Mouse (Mus musculus) left cerebral cortex, postnatal 4 days (tissue): Measurements from ENCODE around the gene Polr2c. TPM values are rescaled to one million over a fixed set of nuclear protein-coding genes. Genes with fewer than 3 reads are reported as not detected.
A peak's percentile ranks its signal among the peaks of the same experiment; 100 is the strongest.

Experiments
- DNase-seq: peaks from one replicate; pipeline ENCODE4 v3.0.0-alpha.2; 2022
- intact Hi-C: fragments of 180-260 bp; cut with DNase I; formaldehyde crosslinking; loops from one replicate; pipeline ENCODE4 v1.15.1; 2025
- total RNA-seq, 2 experiments: library from RNA; stranded (reverse); gene quantifications; 2 replicates each; pipeline ENCODE4 v1.2.3; 2021

Polr2c gene
- total RNA-seq, 2 experiments from 2014 or later = 53.6 to 63.3 TPM

DNA sequence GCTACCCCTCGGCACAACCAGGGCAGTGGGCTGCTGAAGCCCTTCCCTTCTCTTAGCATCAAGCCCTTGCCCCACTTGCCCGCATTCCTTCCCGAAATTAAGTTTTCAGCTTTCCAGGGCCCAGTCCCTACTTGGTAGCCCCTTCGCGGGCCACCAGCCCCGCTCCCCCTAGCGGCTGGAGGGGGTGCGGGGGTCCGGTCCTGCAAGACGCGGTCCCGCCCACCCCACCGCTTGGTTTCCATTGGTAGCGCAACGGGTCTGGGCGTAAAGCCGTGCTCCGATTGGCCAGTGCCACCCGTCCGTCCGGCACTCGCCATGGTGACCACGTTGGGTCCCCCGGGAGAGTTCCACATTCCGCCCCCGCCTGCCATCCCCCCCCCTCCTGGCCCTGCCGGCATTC is 60.1 kb downstream of the Polr2c start:
- intact Hi-C loops = no loop called here

DNA sequence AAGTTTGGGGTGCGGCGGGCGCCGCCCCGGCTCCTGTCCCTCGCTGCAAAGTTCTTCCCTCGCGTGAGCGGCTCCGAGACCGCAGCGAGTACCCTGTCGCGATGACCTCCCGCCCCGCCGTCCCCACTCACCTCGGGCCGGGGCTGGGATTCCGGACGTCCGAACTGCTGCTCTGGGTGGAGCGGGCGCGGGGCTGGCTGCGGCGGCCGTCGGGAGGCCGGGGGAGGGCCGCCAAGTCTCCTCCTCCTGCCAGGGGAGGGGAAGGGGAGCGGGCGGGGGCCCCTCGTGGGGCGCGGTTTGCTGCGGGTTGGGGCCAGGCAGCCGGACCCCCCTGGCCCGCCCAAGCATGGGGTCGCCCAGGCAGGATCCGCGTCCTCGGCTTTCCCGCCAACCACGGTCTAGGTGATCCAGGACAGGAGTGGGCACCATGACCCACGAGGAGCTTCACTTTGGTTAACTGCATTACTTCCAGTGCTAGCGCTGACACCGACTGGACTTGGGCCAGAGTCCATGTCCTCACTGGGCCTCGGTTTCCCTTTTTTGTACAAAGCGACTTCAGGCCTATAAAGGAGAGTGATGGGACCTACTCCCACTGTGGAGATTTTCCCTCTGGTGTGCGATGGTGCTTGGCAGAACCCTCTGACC is 60.7 kb downstream of the Polr2c start, which contains the start of gene Ccdc102a:
Gene Ccdc102a (minus strand): TSS at position 248 of the 645 bp plus-strand sequence.
- DNase-seq = peak; percentile 40
- intact Hi-C loops = no loop called here

More for the DNA sequence above, 60.1 kb downstream of the Polr2c start:
- peak; percentile 97 for DNase-seq

DNA sequence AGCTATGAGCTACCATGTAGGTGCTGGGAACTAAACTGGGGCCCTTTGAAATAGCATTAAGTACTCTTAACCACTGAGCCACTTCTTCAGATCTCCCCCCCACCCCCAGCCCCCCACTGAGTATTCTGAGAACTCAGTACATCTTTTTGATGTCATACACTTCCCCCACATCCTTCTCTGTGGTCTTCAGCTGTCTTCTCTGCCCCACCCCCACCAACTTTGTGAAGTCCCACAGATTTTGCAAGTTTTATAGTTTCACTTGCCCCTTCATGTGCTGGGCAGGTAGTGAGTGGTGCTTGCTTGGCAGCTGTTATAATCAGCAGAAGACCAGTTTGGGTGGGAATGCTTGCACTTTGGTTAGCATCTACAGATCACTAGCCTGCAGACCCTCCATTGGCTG is 62.0 kb downstream of the Polr2c start:
- intact Hi-C loops = no loop called here
- DNase-seq = no peak

DNA sequence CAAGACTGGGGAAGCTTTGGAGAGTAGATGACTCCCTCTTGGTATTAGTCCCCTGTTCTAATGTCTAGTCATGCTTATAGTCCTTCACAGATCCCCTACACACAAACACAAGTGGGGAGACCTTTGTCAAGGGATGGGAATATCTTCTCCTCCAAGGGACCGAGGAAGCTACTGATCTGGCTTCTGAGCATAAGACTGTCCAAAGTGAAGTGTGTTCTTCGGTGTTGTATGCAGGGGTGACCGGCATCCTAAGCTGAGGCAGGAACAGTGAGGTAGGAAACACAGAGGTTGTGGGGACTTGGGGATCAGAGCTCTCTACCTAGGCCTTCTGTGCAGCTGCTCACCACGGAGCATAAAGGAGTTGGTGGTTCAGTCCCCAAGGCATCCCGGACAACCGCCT is 64.9 kb downstream of the Polr2c start:
- DNase-seq = no peak
- intact Hi-C loops = no loop called here

DNA sequence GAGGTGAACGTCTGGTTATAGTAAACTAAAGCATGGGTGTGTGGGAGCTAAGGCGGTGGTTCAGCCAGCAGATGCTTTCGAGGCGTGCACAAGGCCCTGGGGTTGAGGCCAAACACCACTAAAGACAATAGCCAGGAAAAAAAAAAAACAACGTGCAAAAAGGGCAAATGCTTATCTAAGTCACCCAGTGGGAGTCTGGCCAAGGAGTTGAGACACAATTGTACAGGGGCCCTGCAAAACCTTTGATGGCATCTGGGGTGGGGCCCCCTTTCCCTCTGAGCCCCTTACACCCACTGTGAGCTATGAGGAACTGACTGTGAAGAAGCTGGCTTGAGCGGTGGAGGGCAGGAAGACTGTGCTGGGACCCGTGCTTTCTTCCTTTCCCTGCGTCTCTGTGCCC is 65.4 kb downstream of the Polr2c start:
- intact Hi-C loops = no loop called here
- DNase-seq = no peak

Other genes starting within 250 kb of the Polr2c start
- gene Arl2bp, start 190.8 kb upstream of the Polr2c start, total RNA-seq = 100 to 1,000 TPM; 134 to 140 TPM
- 1 to 10 TPM; 7.3 to 8.5 TPM for gene Pllp, start 161.2 kb upstream of the Polr2c start, total RNA-seq
- not detected for gene Ccl22, start 111.9 kb upstream of the Polr2c start, total RNA-seq
- gene Cx3cl1, start 85.4 kb upstream of the Polr2c start, total RNA-seq = 100 to 1,000 TPM in 1 of 2 experiments, 10 to 100 TPM in 1; 88.5 to 111 TPM
- gene Ccl17, start 47.0 kb upstream of the Polr2c start, total RNA-seq = 1 to 10 TPM; 2.4 to 2.8 TPM
- gene Coq9, start 19.1 kb upstream of the Polr2c start, total RNA-seq = 10 to 100 TPM; 41.8 to 42.4 TPM
- gene Ciapin1, start 19.1 kb upstream of the Polr2c start, total RNA-seq = 10 to 100 TPM; 84.3 to 84.6 TPM
- gene Dok4, start 18.9 kb downstream of the Polr2c start, total RNA-seq = 100 to 1,000 TPM; 181 to 191 TPM
- 1 to 10 TPM; 4.9 to 5.5 TPM for gene Ccdc102a, start 60.6 kb downstream of the Polr2c start, total RNA-seq
- gene Adgrg5, start 66.2 kb downstream of the Polr2c start, total RNA-seq = under 1 TPM in 1 of 2 experiments, not detected in 1; 0.74 TPM
- gene Adgrg1, start 117.3 kb downstream of the Polr2c start, total RNA-seq = 100 to 1,000 TPM; 125 to 153 TPM
- 1 to 10 TPM; 1.1 to 2.1 TPM for gene Adgrg3, start 160.2 kb downstream of the Polr2c start, total RNA-seq
- gene Drc7, start 197.7 kb downstream of the Polr2c start, total RNA-seq = 1 to 10 TPM; 2.7 to 3.0 TPM
- 10 to 100 TPM; 49.9 to 52.4 TPM for gene Katnb1, start 223.7 kb downstream of the Polr2c start, total RNA-seq